Mouse (Mus musculus) layer of hippocampus, adult 9-11 months (tissue): ENCODE data around the gene Cacna2d1.
A peak's percentile ranks its signal among the peaks of the same experiment; 100 is the strongest.

ENCODE experiments used
- DNase-seq: peaks from one replicate; pipeline ENCODE4 v3.0.0; 2022

Gene Cacna2d1

DNA sequence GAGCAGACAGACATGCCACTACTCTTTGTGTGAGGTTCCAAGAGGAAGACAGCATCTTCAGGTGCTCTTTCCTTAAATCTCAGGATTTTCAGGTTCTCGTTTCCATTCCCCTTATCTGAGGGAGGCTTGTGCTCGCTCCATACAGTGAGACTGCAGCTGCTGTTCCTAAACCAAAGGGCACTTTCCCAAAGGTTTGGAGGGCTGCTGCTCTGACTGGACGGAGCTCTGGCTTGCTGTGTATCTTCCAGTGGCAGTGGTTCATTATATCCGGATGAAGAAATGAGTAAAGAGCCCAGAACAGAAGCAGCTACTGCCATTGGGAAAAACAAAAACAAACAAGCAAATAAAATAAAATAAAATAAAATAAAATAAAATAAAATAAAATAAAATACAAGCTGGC is 359.3 kb downstream of the Cacna2d1 start:
- no peak for DNase-seq

DNA sequence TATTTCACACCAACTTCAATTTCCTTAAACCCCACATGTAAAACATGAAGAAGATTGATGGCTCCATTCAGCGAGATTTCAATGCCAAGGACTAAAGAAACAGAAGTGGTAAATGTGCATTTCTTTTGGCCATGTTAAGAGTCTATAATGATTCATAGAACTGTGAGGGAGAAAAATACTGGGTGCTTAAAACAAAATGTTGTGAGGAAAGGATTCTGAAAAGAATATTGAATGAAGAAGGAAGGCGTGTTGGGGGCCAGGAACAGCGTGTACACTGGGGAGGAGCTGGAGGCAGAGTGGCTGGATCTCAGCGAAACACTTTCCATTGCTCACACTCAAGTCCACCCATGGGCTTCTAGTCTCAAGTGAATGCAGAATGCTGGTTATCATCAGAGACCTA is 360.2 kb downstream of the Cacna2d1 start:
- no peak for DNase-seq

DNA sequence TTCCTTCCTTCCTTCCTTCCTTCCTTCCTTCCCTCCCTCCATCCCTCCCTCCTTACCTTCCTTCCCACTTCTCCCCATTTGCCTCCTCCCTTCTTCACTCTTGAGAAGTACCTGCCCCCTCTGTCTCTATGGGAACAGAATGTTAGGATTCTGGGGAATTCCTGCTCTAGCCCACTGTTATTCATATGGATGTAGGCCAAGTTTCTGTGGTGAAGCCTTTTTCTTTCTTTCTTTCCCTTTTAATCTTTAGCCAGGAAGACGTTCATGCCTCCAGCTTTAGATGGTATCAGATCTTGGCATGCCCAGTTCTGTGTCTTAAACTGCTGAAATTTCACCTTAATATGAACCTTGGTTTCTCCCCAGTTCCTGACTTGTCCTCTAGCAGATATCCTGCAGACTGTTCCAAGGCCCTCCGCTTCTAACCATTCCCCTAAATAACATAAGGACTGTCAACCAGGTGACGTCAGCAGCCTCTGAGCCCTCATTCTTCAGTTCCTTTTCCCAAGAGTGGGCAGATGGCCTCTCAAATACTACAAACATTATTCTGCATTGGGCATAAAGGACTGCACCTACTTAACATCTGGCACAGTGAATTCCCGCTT is 362.8 kb downstream of the Cacna2d1 start:
- DNase-seq: no peak

DNA sequence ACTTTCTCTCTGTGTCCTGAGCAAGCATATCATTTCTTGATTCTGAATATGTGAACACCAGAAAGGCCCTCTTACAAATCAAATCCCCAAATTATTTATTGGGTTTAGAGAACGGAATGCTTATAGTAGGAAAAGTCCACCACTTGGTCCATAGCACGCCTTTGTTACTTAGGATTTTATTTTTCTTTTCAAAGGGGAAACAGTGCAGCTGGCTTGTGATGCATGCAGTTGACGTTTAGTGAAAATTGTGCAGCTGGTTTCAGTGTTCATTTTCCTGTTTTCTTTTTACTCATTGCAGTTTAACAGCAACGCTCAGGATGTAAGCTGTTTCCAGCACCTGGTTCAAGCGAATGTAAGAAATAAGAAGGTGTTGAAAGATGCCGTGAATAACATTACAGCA is 365.1 kb downstream of the Cacna2d1 start:
- no peak for DNase-seq

DNA sequence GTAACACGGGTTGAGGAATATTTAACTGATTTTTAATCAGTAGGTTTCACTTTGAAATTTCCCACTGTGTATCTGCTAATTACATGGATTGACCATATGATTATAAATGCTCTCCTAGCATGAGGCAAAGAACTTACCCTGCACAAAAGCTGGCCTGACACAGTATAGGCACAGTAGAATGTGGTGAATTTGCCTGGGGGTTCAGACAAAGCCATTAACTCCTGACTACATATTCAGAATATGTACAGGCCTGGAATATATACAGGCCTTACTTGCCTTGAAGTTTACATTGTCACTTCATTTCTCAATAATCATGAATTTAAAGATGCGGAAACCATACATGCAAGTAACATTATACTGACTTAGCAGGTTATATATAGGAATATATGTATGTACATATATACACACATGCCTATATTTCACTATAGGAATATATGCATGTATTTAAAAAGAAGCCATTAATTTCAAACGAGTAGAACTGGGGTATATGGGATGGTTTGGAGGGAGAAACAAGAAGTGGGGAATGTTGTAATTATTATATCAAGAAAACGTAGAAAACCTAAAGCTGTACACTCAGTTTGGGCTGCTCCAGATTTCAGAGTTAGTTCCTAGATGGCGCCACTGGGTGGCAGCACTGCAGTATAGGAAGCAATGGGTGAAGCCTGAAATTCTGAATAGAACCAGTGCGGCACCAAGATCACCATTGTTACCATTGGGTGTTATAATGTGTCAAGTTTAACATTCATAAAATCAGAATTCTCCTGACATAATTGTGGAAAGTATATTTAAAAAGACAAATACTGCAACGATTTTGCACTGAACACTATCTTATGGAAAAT is 374.9 kb downstream of the Cacna2d1 start:
- DNase-seq: peak; percentile 25

DNA sequence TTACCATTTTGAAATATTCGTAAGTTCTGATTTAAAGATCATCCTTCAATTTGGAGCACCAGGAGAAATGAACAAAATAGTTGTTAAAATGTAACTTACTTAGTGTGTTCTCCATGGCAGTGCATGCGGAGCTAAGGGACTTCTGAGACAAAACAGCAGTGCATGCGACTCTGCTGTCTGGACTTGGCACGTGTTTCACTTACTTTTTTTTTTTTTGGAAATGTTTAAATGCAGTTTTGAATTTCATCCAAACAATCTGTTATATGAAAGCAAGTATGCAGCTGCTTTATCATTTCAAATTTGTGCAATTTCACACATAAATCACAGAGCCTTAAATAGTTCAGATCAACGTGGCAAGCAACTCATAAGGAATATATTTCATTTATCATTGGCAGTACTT is 379.8 kb downstream of the Cacna2d1 start:
- DNase-seq: no peak

DNA sequence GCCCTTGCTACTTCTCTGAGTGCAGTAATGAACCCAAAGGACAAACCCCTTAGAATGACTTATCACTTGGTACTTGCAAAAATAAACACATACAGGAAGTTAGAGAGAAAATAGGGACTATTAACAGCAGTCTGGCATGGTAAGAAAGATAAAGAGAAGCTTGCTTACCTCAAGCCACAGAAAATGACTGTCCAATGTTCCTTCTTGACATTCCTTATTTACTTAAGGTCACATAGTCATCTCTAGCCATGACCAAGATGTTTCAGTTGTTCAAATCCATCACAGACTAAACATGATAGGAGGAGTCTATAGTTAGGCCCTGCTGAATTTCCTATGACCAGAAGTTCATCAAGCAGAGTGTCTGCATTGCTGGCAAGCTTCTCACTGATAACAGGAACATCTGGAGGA is 381.5 kb downstream of the Cacna2d1 start:
- no peak for DNase-seq

DNA sequence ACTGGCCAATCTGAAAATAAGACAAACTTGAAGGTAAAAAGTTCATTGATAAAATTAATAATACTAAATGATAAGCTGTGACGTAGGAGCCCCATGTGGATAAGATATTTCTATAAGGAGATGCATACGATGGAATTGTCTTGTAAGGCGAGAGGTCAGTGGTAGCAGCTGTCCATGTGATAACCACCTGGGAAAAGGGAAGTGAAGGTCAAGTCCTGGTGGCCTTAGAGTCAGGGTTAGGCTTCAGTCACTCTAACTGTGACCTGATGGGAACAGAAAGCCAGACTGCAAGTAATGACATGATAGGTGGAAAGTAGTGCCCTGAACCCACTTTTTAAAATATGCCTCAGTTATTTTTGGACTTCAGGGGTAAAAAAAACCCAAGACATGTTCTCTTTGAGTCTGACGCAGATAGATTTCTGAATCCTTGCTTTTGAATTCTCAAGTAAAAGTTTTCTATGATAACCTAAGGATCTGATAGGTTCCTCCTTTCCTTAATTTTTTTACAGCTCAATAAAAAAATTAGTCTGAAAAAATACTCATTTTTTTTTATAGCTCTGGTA is 383.3 kb downstream of the Cacna2d1 start:
- no peak for DNase-seq

DNA sequence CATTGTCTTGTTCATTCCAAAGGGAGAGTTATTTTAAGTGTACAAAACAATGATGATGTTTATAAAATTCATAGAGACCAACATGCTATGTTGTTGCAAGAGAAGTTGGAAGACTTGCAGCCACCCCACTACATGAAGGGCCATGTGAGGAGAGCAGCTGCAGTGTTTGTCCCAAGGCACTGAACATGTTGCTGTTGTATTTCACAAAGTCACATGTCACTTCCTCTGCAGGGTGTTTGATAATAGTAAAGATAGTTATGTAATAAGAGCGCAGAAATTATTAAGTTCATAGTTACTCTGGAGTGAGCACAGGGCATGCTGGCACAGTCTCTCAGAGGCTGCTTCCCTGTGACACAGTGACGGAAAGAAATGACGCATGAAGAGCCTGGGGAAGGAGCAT is 392.1 kb downstream of the Cacna2d1 start:
- DNase-seq: no peak

DNA sequence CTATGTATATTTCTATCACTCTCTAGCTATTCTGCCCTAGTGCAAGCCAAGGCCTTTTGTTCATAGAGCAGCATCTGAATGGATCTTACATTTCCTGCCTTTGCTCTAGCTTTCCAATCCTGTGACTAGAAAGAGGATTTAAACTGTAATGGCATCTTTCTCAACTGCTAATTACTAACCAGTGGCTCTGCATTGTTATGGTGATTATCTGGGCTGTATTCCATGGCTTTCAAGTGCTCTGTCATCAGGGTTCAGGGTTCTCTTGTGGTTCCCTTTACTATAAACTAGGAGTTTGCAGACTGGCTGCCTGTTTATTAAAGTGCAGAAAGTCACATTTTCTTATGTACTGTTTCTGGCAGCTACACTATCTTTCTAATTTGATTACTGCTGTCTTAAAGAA is 410.9 kb downstream of the Cacna2d1 start:
- no peak for DNase-seq

DNA sequence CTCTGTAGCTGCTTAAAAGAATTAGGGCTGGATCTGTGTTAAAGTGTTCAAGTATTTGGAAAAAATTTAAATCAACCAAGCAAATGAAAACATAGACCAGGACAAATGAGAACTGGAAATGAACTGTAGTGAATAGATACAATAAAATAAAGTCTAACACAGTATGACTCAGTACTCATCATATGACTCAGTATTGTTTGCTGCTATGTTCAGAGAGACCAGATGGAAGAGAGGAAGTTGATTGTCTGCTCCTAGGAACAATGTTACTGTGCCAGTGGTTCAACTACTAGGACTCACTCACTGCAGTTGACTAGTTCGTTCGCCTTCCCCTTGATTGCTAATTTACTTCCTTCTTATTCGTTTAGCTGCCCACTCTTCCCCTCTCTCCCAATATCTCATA is 421.3 kb downstream of the Cacna2d1 start:
- peak; percentile 13 for DNase-seq

DNA sequence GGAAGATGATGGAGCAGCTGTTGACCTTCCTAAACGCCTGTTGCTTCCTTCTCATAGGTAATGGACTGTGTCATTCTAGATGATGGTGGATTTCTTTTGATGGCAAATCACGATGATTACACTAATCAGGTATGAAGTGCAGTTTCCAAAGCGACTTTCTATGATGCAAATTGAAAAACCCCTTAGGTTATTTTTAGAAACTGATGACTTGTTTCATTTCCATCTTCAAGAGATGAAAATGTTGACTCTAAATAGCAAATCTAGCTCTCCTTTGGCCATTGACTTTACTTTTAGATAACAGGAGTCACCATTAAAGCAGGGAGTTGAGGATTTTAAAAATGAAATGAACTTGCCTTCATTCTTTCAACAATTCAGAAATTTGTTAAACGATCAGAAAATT is 423.2 kb downstream of the Cacna2d1 start:
- no peak for DNase-seq

DNA sequence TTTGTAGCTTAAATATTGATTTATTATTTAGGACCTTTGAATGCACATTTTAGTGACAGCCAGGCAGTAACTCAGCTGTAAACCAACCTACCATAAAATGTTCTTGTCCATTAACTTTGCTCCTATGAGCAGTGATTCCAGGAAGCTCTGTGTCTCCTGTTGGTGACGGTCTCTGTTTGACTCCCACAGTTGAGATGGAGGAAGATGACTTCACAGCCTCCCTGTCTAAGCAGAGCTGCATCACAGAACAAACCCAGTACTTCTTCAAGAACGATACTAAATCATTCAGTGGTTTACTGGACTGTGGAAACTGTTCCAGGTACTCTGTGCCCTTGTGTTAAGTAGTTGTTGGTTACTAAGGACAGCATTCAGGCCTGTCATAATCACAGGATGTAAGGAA is 427.6 kb downstream of the Cacna2d1 start:
- no peak for DNase-seq

DNA sequence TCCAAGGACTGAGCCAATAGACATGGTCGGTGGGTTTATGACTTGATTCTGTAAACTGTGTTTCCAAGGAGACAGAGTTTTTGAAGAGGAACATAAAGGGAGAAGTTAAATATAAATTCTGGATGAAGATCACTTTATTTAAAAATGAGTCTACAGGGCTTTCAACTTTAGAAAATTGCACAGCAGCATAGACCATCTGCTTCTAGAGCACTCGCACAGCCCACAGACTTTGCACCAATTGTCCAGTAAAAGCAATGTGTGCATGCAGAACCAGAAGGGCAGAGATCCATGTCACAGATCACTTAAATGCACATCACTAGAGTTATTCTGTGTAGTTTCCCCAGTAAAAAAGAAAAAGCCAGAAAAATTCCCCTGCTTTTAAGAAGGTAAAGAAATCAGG is 428.7 kb downstream of the Cacna2d1 start:
- no peak for DNase-seq

DNA sequence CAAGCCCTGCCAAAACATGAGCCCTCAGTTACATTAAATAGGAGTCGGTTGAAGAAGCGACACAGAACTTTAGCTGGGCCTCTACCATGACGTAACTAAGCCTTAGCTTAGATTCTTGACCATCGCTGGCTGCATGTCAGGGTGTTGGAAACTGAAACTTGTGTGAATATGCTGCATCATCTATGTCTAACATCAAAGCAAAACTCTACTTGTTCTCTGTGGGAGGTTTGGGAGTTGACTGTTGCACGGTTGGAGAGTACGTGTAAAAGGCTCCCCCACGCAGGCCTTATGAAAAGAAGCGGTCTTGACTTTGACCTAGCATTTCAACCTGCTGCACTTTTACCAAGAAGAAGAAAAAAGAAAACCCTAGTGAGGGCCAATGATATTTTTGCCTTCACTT is 436.2 kb downstream of the Cacna2d1 start:
- DNase-seq: no peak

DNA sequence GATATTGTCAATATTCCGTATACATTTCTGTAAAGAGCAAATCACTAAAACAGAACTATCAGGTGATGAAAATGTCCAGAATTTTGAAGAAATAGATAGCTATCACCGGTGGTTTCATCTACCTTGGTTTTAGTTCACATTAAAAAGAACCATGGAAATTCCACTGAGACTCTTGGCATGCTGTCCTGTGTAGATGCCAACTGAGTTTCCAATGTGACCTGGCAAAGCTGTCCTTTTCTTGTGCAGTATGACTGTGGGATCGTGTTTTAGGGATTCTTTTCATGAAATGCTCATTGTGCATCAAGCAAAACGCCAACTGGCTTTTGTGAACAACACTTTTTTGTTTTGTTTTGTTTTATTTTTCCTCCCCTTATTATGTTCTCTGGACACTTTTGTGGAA is 439.5 kb downstream of the Cacna2d1 start:
- DNase-seq: no peak

DNA sequence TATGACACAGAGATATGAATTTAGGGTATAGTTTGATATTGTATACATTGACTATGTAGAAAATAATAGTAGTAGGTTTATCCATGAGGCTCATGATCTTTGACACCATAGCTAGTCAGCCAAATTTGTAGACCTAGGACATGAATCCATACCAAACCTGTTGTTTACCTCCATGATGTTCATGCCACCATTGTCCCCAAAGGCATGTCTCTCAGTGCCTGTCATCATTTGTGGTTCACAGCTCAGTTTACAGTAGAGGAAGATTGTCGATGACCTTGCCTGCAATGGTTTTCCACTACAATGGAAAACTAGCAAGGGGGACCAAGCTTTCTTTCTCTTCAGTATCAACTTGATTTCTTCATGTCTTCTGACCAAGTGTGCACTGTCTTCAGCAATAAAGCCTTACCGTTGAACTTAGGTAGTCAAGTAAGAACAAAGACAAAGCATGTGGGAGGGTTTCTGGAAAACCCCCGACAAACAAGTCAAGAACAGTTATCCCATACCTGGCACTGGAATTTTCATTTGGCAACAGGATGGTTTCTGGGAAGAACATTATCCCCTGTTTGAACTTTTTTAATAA is 441.9 kb downstream of the Cacna2d1 start:
- no peak for DNase-seq

DNA sequence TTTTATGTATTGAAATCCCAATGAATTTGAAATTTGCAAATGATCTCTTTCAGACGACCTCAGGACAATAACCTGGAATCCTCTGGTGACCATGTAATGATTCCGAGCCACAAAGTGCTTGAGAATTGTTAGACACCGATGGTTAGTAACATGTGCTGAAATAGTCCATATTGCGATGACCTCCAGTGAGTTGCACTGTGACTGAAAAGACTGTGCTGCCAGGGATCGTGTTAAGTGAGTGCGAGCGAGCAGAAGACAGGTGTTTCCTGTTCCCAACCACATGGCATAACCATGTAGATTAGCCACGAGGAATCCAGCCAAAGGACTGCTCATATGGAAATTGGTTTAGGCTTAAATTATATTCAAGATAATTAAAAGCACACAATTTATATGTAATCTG is 475.5 kb downstream of the Cacna2d1 start:
- DNase-seq: no peak

DNA sequence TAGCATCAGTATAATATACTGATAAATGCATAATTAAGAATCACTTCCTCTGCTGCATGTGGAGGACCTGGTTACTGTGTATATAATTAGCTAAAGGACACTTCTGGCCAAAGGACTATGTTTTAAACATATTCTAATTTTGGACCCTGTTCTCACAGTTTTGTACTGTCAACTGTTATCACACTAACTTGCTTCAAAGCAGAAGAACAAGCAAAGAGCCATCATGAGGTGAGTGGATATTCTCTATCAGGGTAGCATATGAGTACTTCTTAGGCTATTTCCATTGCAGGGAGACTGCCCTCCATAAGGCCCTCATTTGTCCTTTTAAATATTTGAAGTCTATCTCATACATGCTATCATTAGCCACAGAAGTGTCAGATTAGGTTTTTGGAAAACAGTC is 480.2 kb downstream of the Cacna2d1 start:
- no peak for DNase-seq

DNA sequence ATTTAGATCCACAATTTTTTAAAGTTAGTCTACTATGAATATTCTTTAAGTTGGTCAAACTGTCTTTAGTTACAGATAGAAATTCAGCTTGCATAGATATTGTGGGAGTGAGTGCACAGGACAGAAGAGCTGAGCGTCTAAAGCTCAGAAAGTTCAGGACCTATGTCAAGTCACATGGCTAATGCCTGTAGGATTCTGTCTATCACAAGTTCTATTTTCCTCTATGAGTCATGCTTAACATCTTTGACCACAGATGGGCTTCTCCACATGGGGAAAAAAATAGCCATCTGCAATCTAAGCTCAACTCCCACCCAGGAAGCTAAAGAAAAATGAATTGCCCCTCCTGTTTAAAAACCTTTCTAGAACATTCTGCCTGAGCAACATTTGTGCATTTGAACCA is 483.5 kb downstream of the Cacna2d1 start:
- peak; percentile 30 for DNase-seq

DNA sequence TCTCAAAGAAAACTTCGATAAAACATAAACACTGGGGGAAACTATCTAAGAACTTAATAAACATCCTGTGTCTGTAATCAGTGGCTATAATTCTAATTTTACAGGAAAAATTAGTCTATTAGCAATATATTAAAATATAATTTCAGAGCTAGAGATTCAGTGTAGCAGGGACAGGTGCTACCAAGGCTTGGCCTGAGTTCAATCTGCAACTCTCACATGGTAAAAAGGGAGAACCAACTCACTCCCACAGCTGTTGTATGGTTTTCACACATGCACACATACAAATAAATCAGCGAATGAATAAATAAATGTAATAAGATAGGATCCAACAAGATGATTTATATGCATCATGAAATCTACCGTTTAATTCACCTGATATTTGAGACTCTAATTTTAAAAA is 484.0 kb downstream of the Cacna2d1 start:
- no peak for DNase-seq
